Mouse (Mus musculus) liver, embryonic 14.5 days (tissue): ENCODE data around the gene Rbfox1. TPM values are rescaled to one million over a fixed set of nuclear protein-coding genes. Genes with fewer than 3 reads are reported as not detected.

Experiments
- ATAC-seq: fragments of 200-750 bp; cut with Nextera tagmentation; 2 replicates; pipeline ENCODE4 v1.8.0; 2017; ENCODE audit warnings: moderate number of reproducible peaks, mild to moderate bottlenecking, moderate library complexity; ENCODE audit not compliant: insufficient read depth
- DNase-seq, 3 experiments: peaks; one replicate each; pipeline ENCODE4 v3.0.0-alpha.2; 2012 to 2013; ENCODE audit warnings: low read depth in 3 of 3, low spot score in 3 of 3
- H3K27ac ChIP-seq: fragments of 300-500 bp; sonication (generic); 2 replicates; pipeline ENCODE4 v1.5.1; 2014; ENCODE audit warnings: moderate library complexity, mild to moderate bottlenecking, control low read depth, inconsistent platforms
- H3K27me3 ChIP-seq: fragments of 300-500 bp; sonication (generic); 2 replicates; pipeline ENCODE4 v1.6.1; 2014; ENCODE audit warnings: mild to moderate bottlenecking, low read length, moderate library complexity; ENCODE audit not compliant: control insufficient read depth, insufficient read depth
- H3K36me3 ChIP-seq: fragments of 300-500 bp; sonication (generic); replicated peaks from 2 replicates; pipeline ENCODE4 v1.6.1; 2014; ENCODE audit warnings: low read depth; ENCODE audit not compliant: control insufficient read depth, insufficient read depth
- H3K4me1 ChIP-seq, 2 experiments: fragments of 200-500 bp in 1 of 2; fragments of 300-500 bp in 1 of 2; sonication (generic) in 1 of 2; replicated peaks; 2 replicates each; pipeline ENCODE4 v1.6.1; 2012 to 2014; ENCODE audit warnings: antibody characterized with exemption in 1 of 2, inconsistent platforms in 1 of 2, low read length in 1 of 2; ENCODE audit not compliant: control insufficient read depth in 2 of 2, insufficient read depth in 2 of 2
- H3K4me2 ChIP-seq: fragments of 300-500 bp; sonication (generic); 2 replicates; pipeline ENCODE4 v1.6.1; 2014; ENCODE audit warnings: low read depth, mild to moderate bottlenecking, control low read depth, moderate library complexity
- H3K4me3 ChIP-seq, 2 experiments: fragments of 200-500 bp in 1 of 2; fragments of 300-500 bp in 1 of 2; sonication (generic) in 1 of 2; 2 replicates each; pipeline ENCODE4 v1.5.1; 2012 to 2014; ENCODE audit warnings: low read depth in 2 of 2, low read length in 2 of 2, mild to moderate bottlenecking in 2 of 2, control low read depth in 1 of 2, inconsistent platforms in 1 of 2, moderate library complexity in 1 of 2; ENCODE audit not compliant: insufficient read depth in 1 of 2
- H3K9ac ChIP-seq: fragments of 300-500 bp; sonication (generic); replicated peaks from 2 replicates; pipeline ENCODE4 v1.6.1; 2014; ENCODE audit warnings: mild to moderate bottlenecking, control low read depth, moderate library complexity
- H3K9me3 ChIP-seq: fragments of 300-500 bp; sonication (generic); 2 replicates; pipeline ENCODE4 v1.6.1; 2016; ENCODE audit warnings: low read length, mixed read lengths; ENCODE audit not compliant: control insufficient read depth
- CTCF ChIP-seq: IDR thresholded peaks from 2 replicates; pipeline ENCODE4 v1.5.1; 2016; ENCODE audit warnings: antibody characterized with exemption, low read depth, control low read depth
- EP300 ChIP-seq: IDR thresholded peaks from 2 replicates; pipeline ENCODE4 v1.6.1; 2016; ENCODE audit warnings: antibody characterized with exemption, low read depth
- WGBS: fragments of 180-500 bp; shearing (Covaris S2); extraction: QIAGEN DNeasy Blood & Tissue Kit; methylation state at CpG from one replicate; pipeline ENCODE4 v1.1.7; 2014; ENCODE audit not compliant: insufficient replicate concordance; 5-methylcytosine and 5-hydroxymethylcytosine counted together
- polyA plus RNA-seq, 2 experiments: library from polyadenylated mRNA; depleted of rRNA in 1 of 2; stranded (reverse) in 1 of 2; unstranded in 1 of 2; fragments of >200 nt; fragmentation: Nextera tagmentation in 1 of 2; extraction: Ambion mirVana in 1 of 2; gene quantifications; 2 replicates each; pipeline versions ENCODE4 v1.2.1 to v1.2.3; 2012 to 2014

Gene Rbfox1
- polyA plus RNA-seq, 2 experiments = 0.02 TPM; not detected in 1

- Histone ChIP-seq H3K4me1 (no peaks in the 10 kb centered on the region), H3K4me3 (no peak overlapping the region), H3K36me3 (no peaks in the 10 kb centered on the region), H3K9me3 (no peaks in the 10 kb centered on the region), H3K27ac (no peak overlapping the region), H3K9ac (no peak overlapping the region), H3K27me3 (no peaks in the 10 kb centered on the region), H3K4me2 (no peak overlapping the region)
- ATAC-seq (no peak), DNase-seq (no peak)
- WGBS = 38% methylated on average over 3 of the region's 3 CpGs
- TF ChIP-seq EP300 (no peak), CTCF (no peak)
Observed at GRCm38 (mm10) chr16:6930795-6931194, 1045.6 kb downstream of the Rbfox1 start.

GRCm38 (mm10) chr16:6946151-6946550 is 1061.0 kb downstream of the Rbfox1 start:
- 56% methylated on average over 6 of the region's 6 CpGs for WGBS
- ATAC-seq = no peak
- TF ChIP-seq EP300 (no peak), CTCF (no peak)

GRCm38 (mm10) chr16:6949666-6950065 is 1064.5 kb downstream of the Rbfox1 start:
- DNase-seq = no peak

More at GRCm38 (mm10) chr16:6946151-6946550, 1061.0 kb downstream of the Rbfox1 start:
- no peaks in the 10 kb centered on the region for H3K27me3 ChIP-seq
- no peak overlapping the region for H3K4me3 ChIP-seq
- H3K27ac ChIP-seq = no peak overlapping the region
- no peak for DNase-seq
- H3K9ac ChIP-seq = no peak overlapping the region
- H3K9me3 ChIP-seq = no peaks in the 10 kb centered on the region
- no peaks in the 10 kb centered on the region for H3K4me1 ChIP-seq
- no peak overlapping the region for H3K4me2 ChIP-seq
- H3K36me3 ChIP-seq = no peaks in the 10 kb centered on the region

GRCm38 (mm10) chr16:6955102-6955675 is 1070.0 kb downstream of the Rbfox1 start:
- DNase-seq (no peak), ATAC-seq (no peak)
- H3K4me1 ChIP-seq = no peaks in the 10 kb centered on the region
- no peaks in the 10 kb centered on the region for H3K36me3 ChIP-seq
- H3K9me3 ChIP-seq = no peaks in the 10 kb centered on the region
- H3K27ac ChIP-seq = no peak overlapping the region
- H3K4me3 ChIP-seq = no peak overlapping the region
- H3K27me3 ChIP-seq = no peaks in the 10 kb centered on the region
- no peak overlapping the region for H3K9ac ChIP-seq
- no peak overlapping the region for H3K4me2 ChIP-seq
- WGBS = 57% methylated on average over 6 of the region's 6 CpGs
- TF ChIP-seq EP300 = no peak
- TF ChIP-seq CTCF = no peak

More at GRCm38 (mm10) chr16:6949666-6950065, 1064.5 kb downstream of the Rbfox1 start:
- 52% methylated on average over 2 of the region's 2 CpGs for WGBS
- Histone ChIP-seq H3K36me3 (no peaks in the 10 kb centered on the region), H3K9ac (no peak overlapping the region), H3K4me3 (no peak overlapping the region), H3K27me3 (no peaks in the 10 kb centered on the region), H3K4me1 (no peaks in the 10 kb centered on the region), H3K27ac (no peak overlapping the region), H3K4me2 (no peak overlapping the region), H3K9me3 (no peaks in the 10 kb centered on the region)
- TF ChIP-seq CTCF (no peak), EP300 (no peak)
- ATAC-seq = no peak

GRCm38 (mm10) chr16:6961931-6962379 is 1076.8 kb downstream of the Rbfox1 start:
- no peak for ATAC-seq
- Histone ChIP-seq H3K4me1 (no peaks in the 10 kb centered on the region), H3K9me3 (no peaks in the 10 kb centered on the region), H3K27me3 (no peaks in the 10 kb centered on the region), H3K9ac (no peak overlapping the region), H3K36me3 (no peaks in the 10 kb centered on the region), H3K4me3 (no peak overlapping the region), H3K4me2 (no peak overlapping the region), H3K27ac (no peak overlapping the region)
- TF ChIP-seq EP300 = no peak
- no peak for TF ChIP-seq CTCF
- WGBS = 32% methylated on average over 2 of the region's 2 CpGs
- DNase-seq = no peak
